Mouse (Mus musculus) MEL (cell line): ENCODE data around the gene Nell2.
"Not testable (repeated sequence)": the region's sequence is repeated elsewhere in the genome, so short reads cannot be mapped to it uniquely, and the experiment has no call there.

Experiments used
- CTCF ChIP-seq, 3 experiments: IDR thresholded peaks in 2 of 3; conservative IDR thresholded peaks in 1 of 3; 2 replicates each; pipeline ENCODE4 v1.5.1; 2011 to 2012; ENCODE audit warnings: low read length in 3 of 3, low read depth in 2 of 3, mild to moderate bottlenecking in 2 of 3, improper control_type of control experiment in 1 of 3, inconsistent platforms in 1 of 3, mixed read lengths in 1 of 3, moderate library complexity in 1 of 3; ENCODE audit not compliant: control insufficient read depth in 1 of 3, insufficient read depth in 1 of 3, poor library complexity in 1 of 3, severe bottlenecking in 1 of 3
- GATA1 ChIP-seq: IDR thresholded peaks from 2 replicates; pipeline ENCODE4 v1.6.1; 2011; ENCODE audit warnings: low read depth, low read length, improper control_type of control experiment
- JUND ChIP-seq: IDR thresholded peaks from 2 replicates; pipeline ENCODE4 v1.6.1; 2011; ENCODE audit warnings: low read depth, mild to moderate bottlenecking, improper control_type of control experiment, low read length
- NELFE ChIP-seq: IDR thresholded peaks from 2 replicates; pipeline ENCODE4 v1.6.1; 2011; ENCODE audit warnings: low read depth, low read length, improper control_type of control experiment
- POLR2A ChIP-seq, 2 experiments: IDR thresholded peaks; 2 replicates each; pipeline ENCODE4 v1.6.1; 2011 to 2012; ENCODE audit warnings: low read length in 2 of 2, mild to moderate bottlenecking in 2 of 2, control low read depth in 1 of 2, improper control_type of control experiment in 1 of 2, low read depth in 1 of 2, moderate library complexity in 1 of 2; ENCODE audit not compliant: control insufficient read depth in 1 of 2, insufficient read depth in 1 of 2, poor library complexity in 1 of 2
- TAL1 ChIP-seq: IDR thresholded peaks from 2 replicates; pipeline ENCODE4 v1.6.1; 2012; ENCODE audit warnings: mild to moderate bottlenecking, inconsistent platforms, low read length, moderate library complexity, mixed read lengths
- UBTF ChIP-seq: IDR thresholded peaks from 2 replicates; pipeline ENCODE4 v1.6.1; 2012; ENCODE audit warnings: low read depth, mild to moderate bottlenecking, inconsistent platforms, low read length, improper control_type of control experiment, moderate library complexity, borderline replicate concordance; ENCODE audit not compliant: insufficient read depth
- ZNF384 ChIP-seq: IDR thresholded peaks from 2 replicates; pipeline ENCODE4 v1.6.1; 2012; ENCODE audit warnings: low read depth, mild to moderate bottlenecking, inconsistent platforms, low read length, improper control_type of control experiment

- TF ChIP-seq JUND; UBTF; TAL1; NELFE; CTCF (IDR thresholded peaks at IDR 0.05 in 2 of 3, conservative IDR thresholded peaks at IDR 0.05 in 1 of 3; ENCODE audit: control insufficient read depth in 1 of 3, insufficient read depth in 1 of 3, low read depth in 2 of 3, low read length in 3 of 3, poor library complexity in 1 of 3, severe bottlenecking in 1 of 3); POLR2A (IDR thresholded peaks at IDR 0.05; ENCODE audit: control insufficient read depth in 1 of 2, insufficient read depth in 1 of 2, low read depth in 1 of 2, low read length in 2 of 2, poor library complexity in 1 of 2); ZNF384; GATA1: not testable (repeated sequence)
Measured at GRCm38 (mm10) chr15:95237021-95237420, 291.3 kb downstream of the Nell2 start.
